Mouse (Mus musculus) erythroid progenitor cell, adult 5-6 weeks (primary cell): ENCODE measurements around the gene Kcng1. TPM values are rescaled to one million over a fixed set of nuclear protein-coding genes. Genes with fewer than 3 reads are reported as not detected.
A peak's percentile ranks its signal among the peaks of the same experiment; 100 is the strongest.

Source experiments
- ATAC-seq: replicated peaks from 2 replicates; pipeline ENCODE4 v1.8.0; 2016; ENCODE audit warnings: moderate number of reproducible peaks, mild to moderate bottlenecking, moderate TSS enrichment, inconsistent platforms; ENCODE audit not compliant: poor library complexity, low FRiP score, severe bottlenecking
- total RNA-seq, 2 experiments: library from RNA; stranded (forward) in 1 of 2; stranded (reverse) in 1 of 2; fragments of 150-400 nt in 1 of 2; fragments of 186-747, 209-891 nt in 1 of 2; gene quantifications; 2 replicates each; pipeline versions ENCODE4 v1.2.3 to v1.2.4; 2015 to 2017; ENCODE audit warnings: low replicate concordance in 2 of 2

Kcng1 gene
- total RNA-seq, 2 experiments from 2014 or later, result not detected

DNA sequence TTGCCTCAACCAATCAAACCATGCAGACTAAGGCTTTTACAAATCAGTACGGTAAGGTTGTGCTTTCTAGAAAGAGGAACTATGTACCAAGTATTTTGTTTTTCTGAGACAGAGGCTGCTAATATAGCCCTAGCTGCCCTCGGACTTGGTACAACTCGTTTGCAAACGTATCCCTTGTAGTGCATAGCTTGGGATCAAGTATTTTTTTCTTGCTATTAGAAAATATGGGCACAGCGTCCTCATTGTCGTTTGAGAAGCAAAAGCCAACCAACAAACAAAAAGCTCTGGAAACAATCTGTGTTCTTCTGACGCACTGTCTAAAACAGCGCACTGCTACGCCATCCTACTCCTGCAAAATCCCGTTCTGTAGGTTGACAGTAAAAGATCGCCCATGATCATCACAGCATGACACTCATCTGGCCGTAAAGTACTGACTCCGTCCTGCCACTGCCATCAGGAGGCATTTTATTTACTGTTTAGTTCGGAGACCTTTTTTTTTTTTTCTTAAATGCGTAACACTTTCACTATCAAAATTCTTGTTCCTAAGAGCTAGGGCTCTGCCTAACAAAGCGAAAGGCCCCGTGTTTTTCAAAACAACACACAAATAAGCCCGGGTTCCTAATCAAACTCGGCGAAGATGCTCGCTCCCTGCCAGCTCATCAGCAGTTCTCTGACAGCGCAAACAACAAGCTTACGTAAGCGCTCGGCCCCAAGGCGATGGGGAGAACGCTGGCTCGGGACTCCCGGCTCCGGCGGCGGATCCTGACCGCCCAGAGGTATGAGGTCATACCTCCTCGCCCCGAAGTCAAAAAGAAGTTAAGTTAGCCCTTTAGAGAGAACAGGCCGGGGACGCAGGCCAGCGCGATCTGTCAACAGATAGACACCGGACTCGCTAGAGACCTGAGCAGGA lies 52.2 kb downstream of the Kcng1 start:
- ATAC-seq, result peak; percentile 32; the same call in 1 of the 2 replicates

DNA sequence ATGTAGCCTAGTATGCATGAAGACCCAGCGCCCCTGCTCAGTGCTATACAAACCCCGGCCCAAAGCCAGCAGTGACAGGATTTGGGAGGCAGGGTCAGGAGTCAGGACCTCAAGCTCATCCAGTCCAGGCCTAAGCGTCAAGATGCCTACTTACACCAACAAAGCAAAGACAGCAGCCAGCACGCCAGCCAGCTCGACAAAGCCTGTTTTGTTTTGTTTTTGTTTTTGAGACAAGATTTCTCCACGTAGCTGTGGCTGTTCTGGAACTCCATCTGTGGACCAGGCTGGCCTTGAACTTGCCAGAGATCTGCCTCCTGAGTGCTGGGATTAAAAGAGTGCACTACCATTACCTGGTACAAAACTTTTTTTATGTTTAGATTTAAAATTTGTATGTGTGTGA lies 58.2 kb downstream of the Kcng1 start:
- no peak for ATAC-seq

DNA sequence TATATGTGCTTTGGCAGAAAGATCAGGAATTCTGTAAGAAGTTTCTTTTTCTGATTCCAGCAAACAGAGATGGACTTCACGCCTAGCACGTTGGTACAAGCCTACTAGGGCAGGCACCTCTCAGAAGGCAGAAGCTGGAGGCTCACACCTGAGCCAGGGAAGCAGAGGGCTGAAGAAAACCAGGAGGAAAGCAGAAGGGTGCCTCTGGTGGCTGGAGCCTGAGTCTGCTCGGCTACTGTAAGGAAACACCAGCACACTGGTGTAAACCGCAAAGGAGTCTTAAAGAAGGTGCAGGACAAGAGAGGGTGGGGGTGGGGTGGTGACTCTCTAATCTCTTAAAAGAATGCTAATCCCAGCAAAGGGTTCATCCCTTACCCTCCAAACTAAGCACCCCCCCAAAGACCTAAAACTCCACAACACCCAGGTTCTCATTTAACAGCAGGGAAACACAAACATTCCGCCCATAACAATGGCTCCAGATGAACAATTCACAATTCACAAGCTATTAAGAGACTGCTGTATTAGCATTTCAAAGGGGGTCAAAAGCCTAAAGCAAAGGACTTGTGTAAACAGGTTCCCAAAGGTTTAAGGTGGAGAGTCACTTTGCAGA lies 67.6 kb downstream of the Kcng1 start:
- no peak for ATAC-seq

Other genes starting within 250 kb of the Kcng1 start
- gene Pard6b, start 200.7 kb downstream of the Kcng1 start, total RNA-seq (2015; ENCODE audit: low replicate concordance), result not detected in 2 replicates
- 0.13 TPM in 1 of 2 replicates, not detected in the other for gene Pard6b, start 200.7 kb downstream of the Kcng1 start, total RNA-seq (2017; ENCODE audit: low replicate concordance)
- gene Adnp, start 74.6 kb downstream of the Kcng1 start, total RNA-seq (2015; ENCODE audit: low replicate concordance), result 18.0 and 38.1 TPM in 2 replicates
- gene Adnp, start 74.6 kb downstream of the Kcng1 start, total RNA-seq (2017; ENCODE audit: low replicate concordance), result 0.53 and 17.5 TPM in 2 replicates
- 9.7 and 14.3 TPM in 2 replicates for gene Gm20716, start 51.4 kb downstream of the Kcng1 start, total RNA-seq (2015; ENCODE audit: low replicate concordance)
- 23.0 and 28.4 TPM in 2 replicates for gene Gm20716, start 51.4 kb downstream of the Kcng1 start, total RNA-seq (2017; ENCODE audit: low replicate concordance)
- gene Dpm1, start 51.1 kb downstream of the Kcng1 start, total RNA-seq (2015; ENCODE audit: low replicate concordance), result 44.0 TPM in 2 replicates
- 5.4 and 18.9 TPM in 2 replicates for gene Dpm1, start 51.1 kb downstream of the Kcng1 start, total RNA-seq (2017; ENCODE audit: low replicate concordance)
- 0.72 and 1.7 TPM in 2 replicates for gene Mocs3, start 51.1 kb downstream of the Kcng1 start, total RNA-seq (2015; ENCODE audit: low replicate concordance)
- gene Mocs3, start 51.1 kb downstream of the Kcng1 start, total RNA-seq (2017; ENCODE audit: low replicate concordance), result 1.2 and 1.3 TPM in 2 replicates